Mouse (Mus musculus) intestine, postnatal 0 days (tissue): Measurements from ENCODE around the gene Hes6. TPM values are rescaled to one million over a fixed set of nuclear protein-coding genes. Genes with fewer than 3 reads are reported as not detected.

Source experiments
- ATAC-seq: fragments of 200-750 bp; cut with Nextera tagmentation; 2 replicates; pipeline ENCODE4 v1.8.0; 2017; ENCODE audit warnings: mild to moderate bottlenecking, moderate TSS enrichment, moderate library complexity
- H3K27ac ChIP-seq: fragments of 300-500 bp; sonication (generic); 2 replicates; pipeline ENCODE4 v1.5.1; 2014; ENCODE audit warnings: mild to moderate bottlenecking, low read depth, low read length, moderate library complexity
- H3K27me3 ChIP-seq: fragments of 300-500 bp; sonication (generic); replicated peaks from 2 replicates; pipeline ENCODE4 v1.6.1; 2014; ENCODE audit warnings: low read length, mixed read lengths; ENCODE audit not compliant: control insufficient read depth, insufficient read depth
- H3K36me3 ChIP-seq: fragments of 300-500 bp; sonication (generic); 2 replicates; pipeline ENCODE4 v1.6.1; 2014; ENCODE audit warnings: mild to moderate bottlenecking, moderate library complexity; ENCODE audit not compliant: control insufficient read depth, insufficient read depth
- H3K4me1 ChIP-seq: fragments of 300-500 bp; sonication (generic); replicated peaks from 2 replicates; pipeline ENCODE4 v1.6.1; 2014; ENCODE audit warnings: antibody characterized with exemption, low read length, mixed read lengths; ENCODE audit not compliant: control insufficient read depth, insufficient read depth
- H3K4me2 ChIP-seq: fragments of 300-500 bp; sonication (generic); replicated peaks from 2 replicates; pipeline ENCODE4 v1.6.1; 2014; ENCODE audit warnings: low read depth, mild to moderate bottlenecking, moderate library complexity
- H3K4me3 ChIP-seq: fragments of 300-500 bp; sonication (generic); 2 replicates; pipeline ENCODE4 v1.5.1; 2014; ENCODE audit warnings: low read depth, low read length
- H3K9ac ChIP-seq: fragments of 300-500 bp; sonication (generic); 2 replicates; pipeline ENCODE4 v1.6.1; 2014; ENCODE audit warnings: mild to moderate bottlenecking, low read depth, low read length
- H3K9me3 ChIP-seq: fragments of 300-500 bp; sonication (generic); 2 replicates; pipeline ENCODE4 v1.6.1; 2016; ENCODE audit warnings: mixed run types; ENCODE audit not compliant: control insufficient read depth
- CTCF ChIP-seq: sonication (generic); IDR thresholded peaks from 2 replicates; pipeline ENCODE4 v1.5.1; 2016; ENCODE audit warnings: low read depth, mild to moderate bottlenecking, control low read depth, antibody characterized with exemption, moderate library complexity
- WGBS: fragments of 180-500 bp; shearing (Covaris S2); extraction: QIAGEN DNeasy Blood & Tissue Kit; methylation state at CpG from one replicate; pipeline ENCODE4 v1.1.7; 2014; 5-methylcytosine and 5-hydroxymethylcytosine counted together
- polyA plus RNA-seq: library from polyadenylated mRNA; unstranded; fragments of >200 nt; fragmentation: Nextera tagmentation; extraction: Ambion mirVana; gene quantifications from 2 replicates; pipeline ENCODE4 v1.2.1, GENCODE M21; 2015

Gene Hes6
- polyA plus RNA-seq, 1 experiment from 2014 or later: 84.1 TPM

DNA sequence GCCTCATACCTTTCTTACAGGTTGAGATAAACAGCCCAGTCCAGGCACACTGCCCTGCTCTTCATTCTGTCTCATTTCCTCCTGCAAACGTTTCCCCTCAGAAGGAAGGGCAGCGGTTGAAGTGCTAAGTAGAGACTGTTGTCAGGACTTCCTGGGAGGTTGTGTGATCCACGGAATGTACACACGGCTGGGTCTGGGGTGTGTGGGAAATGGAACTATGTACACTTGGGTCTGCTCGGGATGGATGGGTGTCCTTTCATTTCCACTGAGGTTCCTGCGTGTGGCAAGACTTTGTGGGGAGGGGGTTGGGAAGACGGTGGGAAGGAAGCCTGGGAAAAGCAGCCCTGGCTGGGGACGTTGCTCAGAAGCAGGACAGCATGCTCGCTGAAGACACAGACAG lies 12.6 kb upstream of the Hes6 start:
- 83% methylated on average over 9 of the region's 9 CpGs for WGBS

GRCm38 (mm10) chr1:91420601-91421065 lies 6.8 kb upstream of the Hes6 start:
- Histone ChIP-seq H3K4me3 (no peak overlapping the region), H3K9ac (no peak overlapping the region), H3K36me3 (peaks cover 83% of the 10 kb centered on the region), H3K9me3 (no peaks in the 10 kb centered on the region), H3K27me3 (no peaks in the 10 kb centered on the region), H3K4me2 (no peak overlapping the region), H3K27ac (no peak overlapping the region), H3K4me1 (no peaks in the 10 kb centered on the region)
- no peak for ATAC-seq
- 92% methylated on average over 8 of the region's 8 CpGs for WGBS
- no peak for TF ChIP-seq CTCF

More for the DNA sequence above, 12.6 kb upstream of the Hes6 start:
- no peaks in the 10 kb centered on the region for H3K4me1 ChIP-seq
- no peak for ATAC-seq
- no peaks in the 10 kb centered on the region for H3K9me3 ChIP-seq
- no peak overlapping the region for H3K4me2 ChIP-seq
- H3K4me3 ChIP-seq: no peak overlapping the region
- TF ChIP-seq CTCF: no peak
- H3K27me3 ChIP-seq: no peaks in the 10 kb centered on the region
- no peak overlapping the region for H3K27ac ChIP-seq
- peaks cover 87% of the 10 kb centered on the region for H3K36me3 ChIP-seq
- H3K9ac ChIP-seq: no peak overlapping the region

GRCm38 (mm10) chr1:91419862-91420600 lies 6.2 kb upstream of the Hes6 start:
- no peaks in the 10 kb centered on the region for H3K9me3 ChIP-seq
- ATAC-seq: 0 out of 2 replicates have a peak, but pooled peaks have one; percentile 14
- TF ChIP-seq CTCF: no peak
- 68% methylated on average over 10 of the region's 10 CpGs for WGBS
- no peak overlapping the region for H3K4me3 ChIP-seq
- H3K27ac ChIP-seq: no peak overlapping the region
- H3K4me1 ChIP-seq: no peaks in the 10 kb centered on the region
- no peak overlapping the region for H3K9ac ChIP-seq
- H3K4me2 ChIP-seq: no peak overlapping the region
- H3K36me3 ChIP-seq: peaks cover 83% of the 10 kb centered on the region
- H3K27me3 ChIP-seq: no peaks in the 10 kb centered on the region

DNA sequence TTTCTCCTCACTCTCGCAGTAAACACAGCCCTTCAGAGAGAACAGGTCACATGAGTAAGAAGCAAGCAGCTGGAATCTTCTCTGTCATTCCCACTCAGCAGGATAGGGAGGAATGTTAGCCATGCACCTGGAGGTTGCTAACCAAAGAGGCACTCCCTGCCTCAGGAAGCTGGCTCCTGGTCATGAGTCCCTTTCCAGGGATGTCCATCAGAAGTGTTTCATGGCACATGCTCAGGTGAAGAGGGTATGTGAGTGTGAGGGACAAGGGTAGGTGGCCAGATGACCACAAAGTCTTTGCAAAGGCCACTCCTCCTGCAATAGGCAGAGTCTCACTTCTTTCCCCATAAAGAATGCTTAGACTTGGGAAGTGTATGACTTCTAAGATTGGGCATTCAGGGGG lies 4.2 kb upstream of the Hes6 start:
- Histone ChIP-seq H3K9ac (no peak overlapping the region), H3K4me3 (no peak overlapping the region), H3K36me3 (peaks cover 62% of the 10 kb centered on the region), H3K27me3 (no peaks in the 10 kb centered on the region), H3K4me1 (no peaks in the 10 kb centered on the region), H3K4me2 (no peak overlapping the region), H3K27ac (no peak overlapping the region), H3K9me3 (no peaks in the 10 kb centered on the region)
- TF ChIP-seq CTCF: no peak
- WGBS: 59% methylated on average over 1 of the region's 1 CpGs
- no peak for ATAC-seq

GRCm38 (mm10) chr1:91415311-91415710 lies 1.5 kb upstream of the Hes6 start:
- H3K27me3 ChIP-seq: no peaks in the 10 kb centered on the region
- no peak overlapping the region for H3K9ac ChIP-seq
- peaks cover 44% of the 10 kb centered on the region for H3K36me3 ChIP-seq
- no peaks in the 10 kb centered on the region for H3K9me3 ChIP-seq
- 86% methylated on average over 5 of the region's 5 CpGs for WGBS
- H3K4me3 ChIP-seq: no peak overlapping the region
- peaks cover 8% of the 10 kb centered on the region; the same call in 1 of the 2 replicates for H3K4me1 ChIP-seq
- H3K27ac ChIP-seq: no peak overlapping the region
- H3K4me2 ChIP-seq: no peak overlapping the region
- TF ChIP-seq CTCF: no peak
- ATAC-seq: no peak

DNA sequence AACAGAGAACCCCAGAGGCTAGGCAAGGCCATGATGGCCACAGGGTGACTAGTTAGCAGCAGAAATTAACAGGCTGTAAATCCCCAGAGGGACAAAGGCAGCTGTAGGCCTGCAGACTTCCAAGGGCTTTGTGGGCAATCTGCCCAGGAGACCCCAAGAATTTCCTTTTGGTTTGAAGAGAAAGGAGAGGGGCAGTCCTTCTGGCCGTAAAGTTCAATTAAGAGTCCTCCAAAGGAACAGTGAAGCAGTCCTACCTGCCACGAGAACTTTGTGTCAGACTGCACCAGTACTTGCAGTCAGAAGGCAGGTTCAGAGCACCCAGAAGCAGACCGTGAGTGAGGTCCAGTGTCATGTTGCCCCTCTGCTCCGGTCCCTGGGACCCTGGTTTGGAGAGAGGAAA lies 1.1 kb upstream of the Hes6 start:
- no peaks in the 10 kb centered on the region for H3K9me3 ChIP-seq
- no peak overlapping the region for H3K27ac ChIP-seq
- no peak overlapping the region for H3K4me3 ChIP-seq
- no peak for ATAC-seq
- TF ChIP-seq CTCF: no peak
- H3K4me2 ChIP-seq: no peak overlapping the region
- no peak overlapping the region for H3K9ac ChIP-seq
- H3K36me3 ChIP-seq: peaks cover 41% of the 10 kb centered on the region
- H3K4me1 ChIP-seq: peaks cover 8% of the 10 kb centered on the region; the same call in 1 of the 2 replicates
- WGBS: 73% methylated on average over 4 of the region's 4 CpGs
- H3K27me3 ChIP-seq: no peaks in the 10 kb centered on the region
